Mouse (Mus musculus) megakaryocyte, embryonic 14.5 days (primary cell): ENCODE measurements around the gene Tmem175.

Experiments
- FLI1 ChIP-seq: IDR thresholded peaks from 2 replicates; pipeline ENCODE4 v1.6.1; 2012; ENCODE audit warnings: low read length, inconsistent platforms, mixed read lengths
- GATA1 ChIP-seq: IDR thresholded peaks from 3 replicates; pipeline ENCODE4 v1.6.1; 2012; ENCODE audit warnings: mixed read lengths, low read length, inconsistent platforms, borderline replicate concordance

GRCm38 (mm10) chr5:108621870-108622269 lies 7.7 kb upstream of the Tmem175 start:
- TF ChIP-seq GATA1: no peak
- no peak for TF ChIP-seq FLI1
